Mouse (Mus musculus) adrenal gland, postnatal 36 days (tissue): ENCODE measurements around the gene Ankrd12. TPM values are rescaled to one million over a fixed set of nuclear protein-coding genes. Genes with fewer than 3 reads are reported as not detected.
A peak's percentile ranks its signal among the peaks of the same experiment; 100 is the strongest.

ENCODE experiments used
- DNase-seq, 2 experiments: peaks; one replicate each; pipeline ENCODE4 v3.0.0; 2021; ENCODE audit warnings: mixed read lengths in 1 of 2
- total RNA-seq, 2 experiments: library from RNA; stranded (reverse); gene quantifications; 2 replicates each; pipeline ENCODE4 v1.2.3; 2021

The Ankrd12 gene
- total RNA-seq, 2 experiments from 2014 or later = 28.9 to 29.3 TPM

DNA sequence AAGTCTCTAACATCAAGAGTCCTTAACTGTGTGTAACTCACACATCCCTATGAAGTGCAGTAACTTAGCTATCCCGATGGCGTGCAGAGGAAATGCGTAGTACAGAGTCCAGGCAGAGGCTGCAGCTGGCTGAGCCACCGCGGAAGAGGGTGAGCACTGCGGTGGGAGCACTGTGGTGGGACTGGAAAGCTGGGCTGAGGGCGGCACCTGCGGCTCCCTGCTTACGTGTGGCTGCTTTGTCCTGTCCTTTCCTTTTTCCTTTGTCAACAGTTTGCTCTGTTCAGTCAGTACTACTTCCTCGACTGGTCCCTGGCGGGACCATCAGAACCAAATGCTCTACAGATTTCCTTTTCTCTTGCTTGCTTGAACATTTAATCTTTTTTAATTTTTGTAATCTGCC is 109.1 kb downstream of the Ankrd12 start:
- DNase-seq = no peak

DNA sequence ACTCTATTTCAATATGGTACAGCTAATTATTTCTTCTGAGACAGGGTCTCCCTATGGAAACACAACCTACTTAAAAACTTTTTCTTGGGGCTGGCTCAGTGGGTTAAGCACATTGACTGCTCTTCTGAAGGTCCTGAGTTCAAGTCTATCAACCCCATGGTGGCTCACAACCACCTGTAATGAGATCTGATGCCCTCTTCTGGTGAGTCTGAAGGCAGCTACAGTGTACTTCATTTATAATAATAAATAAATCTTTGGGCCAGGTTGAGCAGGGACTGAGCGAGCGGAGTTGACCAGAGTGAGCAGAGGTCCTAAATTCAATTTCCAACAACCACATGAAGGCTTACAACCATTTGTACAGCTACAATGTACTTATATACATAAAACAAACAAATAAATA is 114.6 kb downstream of the Ankrd12 start:
- no peak for DNase-seq

GRCm38 (mm10) chr17:65961606-65962136 is 115.2 kb downstream of the Ankrd12 start:
- no peak for DNase-seq

DNA sequence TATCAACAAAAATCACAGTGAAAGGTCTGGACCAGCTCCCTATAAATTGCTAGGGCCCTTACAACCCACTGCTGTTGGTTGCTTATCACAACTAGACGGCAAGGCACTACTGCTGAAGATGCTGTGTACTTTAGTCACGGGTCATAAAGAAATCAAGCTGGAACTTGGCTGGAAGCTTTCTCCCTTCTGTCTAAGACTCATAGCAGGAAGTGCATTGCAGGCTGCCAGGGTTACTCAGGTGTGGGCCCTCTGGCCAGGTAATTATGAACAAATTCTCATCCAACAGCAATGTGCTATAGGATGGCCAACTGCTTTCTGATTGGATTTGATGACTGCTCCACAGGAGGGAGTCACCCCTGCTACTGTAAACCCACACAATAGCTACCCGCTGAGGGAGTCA is 117.9 kb downstream of the Ankrd12 start:
- no peak for DNase-seq

GRCm38 (mm10) chr17:65958366-65958765 is 118.5 kb downstream of the Ankrd12 start:
- peak in 1 of 2 experiments; percentile 23 for DNase-seq

GRCm38 (mm10) chr17:65957782-65958325 is 119.0 kb downstream of the Ankrd12 start:
- no peak for DNase-seq

- peak; percentile 78 to 82 for DNase-seq
Observed at GRCm38 (mm10) chr17:65956993-65957781, 119.7 kb downstream of the Ankrd12 start.

DNA sequence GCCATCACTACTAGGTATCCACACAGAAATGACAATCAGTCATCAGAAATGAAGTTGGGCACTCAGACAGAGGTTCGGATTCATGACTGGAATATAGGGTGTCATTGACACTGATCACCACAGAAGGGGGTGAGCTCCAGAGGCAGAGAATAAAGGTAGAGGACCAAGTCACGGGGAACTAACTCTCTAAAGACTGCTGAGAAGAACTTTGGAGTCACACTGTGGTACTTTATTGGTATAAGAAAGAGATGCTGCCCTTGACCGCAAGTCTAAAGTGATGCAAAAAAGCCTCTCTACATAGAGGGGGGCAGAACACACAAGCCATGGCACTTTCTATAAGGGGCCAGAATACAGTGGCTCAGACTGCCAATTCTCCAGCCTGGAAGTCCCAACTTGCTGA is 120.7 kb downstream of the Ankrd12 start:
- no peak for DNase-seq

- no peak for DNase-seq
Observed at GRCm38 (mm10) chr17:65953959-65954358, 122.9 kb downstream of the Ankrd12 start.

- DNase-seq = no peak
Observed at GRCm38 (mm10) chr17:65952083-65952482, 124.8 kb downstream of the Ankrd12 start.

DNA sequence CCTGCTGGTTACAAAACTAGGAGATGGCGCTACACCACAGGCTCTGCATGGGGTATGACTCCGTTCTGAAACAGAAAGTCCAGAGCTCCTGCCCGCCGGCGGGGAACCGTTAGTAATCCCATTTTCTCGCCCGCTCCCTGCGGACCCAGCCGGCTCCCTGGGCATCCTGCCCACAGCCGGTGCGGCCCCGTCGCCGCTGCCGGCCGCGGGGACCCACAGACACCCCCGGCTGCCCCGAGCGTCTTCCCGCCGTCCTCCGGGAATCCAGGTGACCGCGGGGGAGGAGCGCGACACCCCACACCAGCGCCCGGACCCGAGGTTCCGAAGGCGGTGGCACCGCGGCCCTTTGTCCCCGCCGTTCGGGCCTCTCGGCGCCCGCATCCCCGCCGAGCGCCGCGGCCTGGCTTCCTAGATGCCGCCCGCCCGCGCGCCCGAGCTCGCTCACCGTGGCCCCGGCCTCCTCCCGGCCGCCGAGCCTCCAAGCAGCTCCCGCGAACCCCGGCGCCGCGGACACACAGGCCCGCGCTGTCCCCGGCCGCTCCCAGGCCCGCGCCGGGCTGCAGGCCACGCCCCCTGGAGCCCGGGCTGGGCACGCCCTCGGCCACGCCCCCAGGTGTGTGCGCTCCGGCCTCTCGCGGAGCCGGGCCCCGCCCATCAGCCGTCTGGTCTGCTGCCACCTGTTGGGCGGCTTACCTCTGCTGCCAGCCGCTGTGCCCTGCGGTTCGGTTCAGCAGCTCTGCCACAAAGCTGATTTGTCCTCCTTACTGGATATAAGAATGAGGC is 126.1 kb downstream of the Ankrd12 start, which contains the start of gene Twsg1:
Gene Twsg1 (minus strand): TSS at position 605 of the 783 bp plus-strand sequence.
- peak; percentile 97 to 99 for DNase-seq

DNA sequence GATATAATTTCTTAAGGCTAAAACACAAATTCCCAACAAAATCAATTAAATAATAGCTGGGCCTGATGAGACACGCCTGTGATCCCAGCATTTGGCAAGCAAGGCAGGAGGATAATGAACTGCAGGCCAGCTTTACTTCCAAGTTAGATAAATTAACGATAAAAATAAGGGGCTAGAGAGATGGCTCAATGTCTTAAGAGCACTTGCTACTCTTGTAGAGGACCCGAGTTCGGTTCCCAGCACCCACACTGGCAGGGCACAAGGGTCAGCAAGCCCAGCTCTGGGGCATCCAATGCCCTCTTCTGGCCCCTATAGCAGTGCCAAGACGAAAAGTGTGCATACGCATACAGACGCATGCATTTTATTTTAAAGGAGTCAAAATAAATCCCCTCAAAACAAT is 126.7 kb downstream of the Ankrd12 start:
- no peak for DNase-seq

DNA sequence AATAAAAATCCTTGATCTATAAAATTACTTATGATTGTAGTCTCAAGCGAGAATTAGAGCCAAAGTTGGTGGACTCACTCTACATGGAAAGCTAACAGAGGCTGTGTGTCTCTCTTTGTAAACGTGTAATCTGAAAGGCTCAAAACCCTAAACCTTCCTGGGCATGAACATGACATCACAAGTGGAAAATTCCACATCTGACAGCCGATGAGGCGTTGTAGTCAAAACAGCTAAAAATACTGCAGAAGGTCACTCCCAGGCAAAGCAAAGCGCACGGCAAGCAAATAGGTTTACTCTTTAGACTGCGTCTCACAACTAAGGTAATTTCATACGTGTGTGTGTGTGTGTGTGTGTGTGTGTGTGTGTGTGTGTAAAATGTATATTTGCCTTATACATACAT is 129.6 kb downstream of the Ankrd12 start:
- DNase-seq = peak; percentile 62 to 66

DNA sequence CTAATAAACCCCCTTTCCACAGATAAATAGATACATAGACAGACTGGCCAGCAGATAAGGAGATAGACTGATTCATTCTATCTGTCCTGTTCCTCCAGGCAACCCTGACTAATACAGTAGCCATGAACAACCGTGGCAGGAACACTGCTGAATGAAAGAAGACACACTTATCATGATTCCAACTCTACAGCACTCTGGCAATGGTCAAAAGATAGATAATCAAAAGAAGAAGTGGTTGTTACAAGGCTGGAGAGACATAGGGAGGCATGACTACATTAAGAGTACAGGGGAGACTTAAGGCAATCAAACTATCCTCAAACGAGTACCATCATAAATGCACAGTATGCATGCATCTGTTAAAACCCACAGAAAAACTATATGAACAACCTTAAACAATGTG is 131.5 kb downstream of the Ankrd12 start:
- DNase-seq = no peak

DNA sequence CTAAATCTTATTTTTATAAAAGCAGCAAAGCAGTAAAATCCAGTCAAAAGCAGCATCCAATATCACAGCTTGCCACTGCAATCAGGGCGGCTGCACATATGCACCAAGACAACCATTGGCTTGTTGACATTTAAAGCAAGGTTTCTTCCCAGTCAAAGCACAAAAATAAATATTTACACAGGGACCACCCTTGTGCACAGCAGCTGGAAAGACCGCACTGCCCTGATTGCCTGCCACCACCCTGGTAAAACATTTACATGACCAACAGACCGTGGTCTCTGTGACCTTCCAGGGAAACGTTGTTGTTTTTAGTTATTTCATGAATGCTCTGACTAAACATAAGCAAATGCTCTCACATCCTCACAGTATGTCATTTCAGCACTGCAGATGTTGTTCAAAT is 134.5 kb downstream of the Ankrd12 start:
- DNase-seq = no peak

GRCm38 (mm10) chr17:65941275-65941674 is 135.6 kb downstream of the Ankrd12 start:
- DNase-seq = no peak

DNA sequence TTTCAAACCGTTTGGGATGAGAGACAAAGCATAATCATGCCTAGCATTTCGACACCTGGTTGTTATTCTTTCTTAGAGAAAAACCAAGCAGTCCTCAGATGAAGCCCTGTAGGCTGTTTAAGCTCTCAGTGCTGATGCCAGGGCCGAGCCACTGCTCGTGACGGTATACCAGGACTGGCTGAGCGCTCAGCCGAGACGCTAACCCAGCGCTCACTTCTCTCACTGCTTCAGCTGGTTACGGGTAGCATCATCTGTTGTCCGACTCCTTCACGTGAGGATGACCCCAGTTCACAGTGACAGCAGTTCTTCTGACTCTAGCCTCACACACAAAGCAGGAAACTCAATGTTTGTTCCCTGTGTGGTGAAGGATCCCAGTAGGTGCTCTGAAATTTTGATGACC is 136.7 kb downstream of the Ankrd12 start:
- no peak for DNase-seq

DNA sequence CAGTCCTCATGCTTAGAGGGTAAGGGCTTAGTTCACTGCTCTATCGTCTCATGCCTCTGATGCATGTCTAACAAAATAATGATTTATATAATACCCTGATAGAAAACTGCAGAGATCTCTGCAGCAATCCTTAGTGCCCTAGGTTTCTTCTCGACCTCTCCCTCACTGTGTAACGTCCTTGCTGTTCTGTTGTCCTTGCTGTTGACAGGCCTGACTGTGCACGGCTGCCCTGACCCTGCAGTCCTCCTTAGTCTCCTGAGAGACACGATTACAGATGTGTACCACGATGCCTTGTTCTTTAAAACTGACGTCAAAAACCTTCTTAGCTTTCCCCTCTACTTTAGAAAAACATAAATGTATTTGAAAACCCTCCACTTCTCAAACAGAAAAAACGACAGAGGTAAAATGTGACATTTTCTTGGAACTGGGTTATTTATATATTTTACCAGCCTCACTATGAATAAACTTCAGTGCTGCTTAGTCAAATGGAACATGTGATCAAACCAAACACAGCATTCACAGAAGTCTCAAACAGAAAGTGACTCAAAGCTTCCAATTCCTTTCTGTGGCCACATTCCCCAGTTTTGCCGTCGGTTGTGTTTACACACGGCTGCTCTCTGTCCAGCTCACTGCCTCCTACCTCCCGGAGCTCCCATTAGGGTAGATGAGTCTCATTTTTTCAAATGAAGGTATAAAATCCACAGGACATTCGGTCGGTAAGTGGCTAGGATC is 137.3 kb downstream of the Ankrd12 start:
- peak; percentile 46 to 47 for DNase-seq

DNA sequence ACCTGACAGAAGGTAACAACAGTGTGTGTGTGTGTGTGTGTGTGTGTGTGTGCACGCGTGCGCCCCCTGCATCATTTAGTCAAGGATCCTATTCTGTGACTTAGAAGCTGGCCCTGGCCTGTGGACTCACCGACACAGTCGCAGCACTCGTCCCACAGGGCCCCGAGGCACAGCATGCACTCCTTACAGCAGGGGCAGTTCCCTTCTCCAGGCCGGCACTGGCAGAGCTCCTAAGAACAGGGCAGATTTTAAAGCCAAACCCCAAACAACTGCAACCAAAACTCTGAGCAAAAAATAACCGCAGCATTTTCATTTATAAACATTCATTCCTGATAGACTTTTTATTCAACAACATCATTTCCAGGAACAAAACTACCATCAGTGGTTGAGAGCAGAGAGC is 139.2 kb downstream of the Ankrd12 start:
- DNase-seq = no peak

DNA sequence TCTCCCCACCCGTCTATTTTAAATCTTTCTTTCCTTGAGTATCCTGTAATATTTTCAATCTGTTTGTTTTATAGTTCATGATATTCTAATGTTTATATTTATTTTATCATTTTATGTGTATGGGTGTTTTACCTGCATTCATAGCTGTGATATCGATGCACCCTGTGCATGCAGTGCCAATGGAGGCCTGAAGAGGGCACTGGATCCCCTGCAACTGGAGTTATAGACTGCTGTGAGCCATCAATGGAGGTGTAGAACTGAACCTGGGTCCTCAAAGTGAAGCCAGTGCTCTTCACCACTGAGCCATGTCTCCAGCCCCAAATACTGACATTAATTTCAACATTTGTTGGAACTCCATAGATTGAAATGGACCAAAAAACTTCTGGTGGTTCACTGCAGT is 143.1 kb downstream of the Ankrd12 start:
- no peak for DNase-seq

DNA sequence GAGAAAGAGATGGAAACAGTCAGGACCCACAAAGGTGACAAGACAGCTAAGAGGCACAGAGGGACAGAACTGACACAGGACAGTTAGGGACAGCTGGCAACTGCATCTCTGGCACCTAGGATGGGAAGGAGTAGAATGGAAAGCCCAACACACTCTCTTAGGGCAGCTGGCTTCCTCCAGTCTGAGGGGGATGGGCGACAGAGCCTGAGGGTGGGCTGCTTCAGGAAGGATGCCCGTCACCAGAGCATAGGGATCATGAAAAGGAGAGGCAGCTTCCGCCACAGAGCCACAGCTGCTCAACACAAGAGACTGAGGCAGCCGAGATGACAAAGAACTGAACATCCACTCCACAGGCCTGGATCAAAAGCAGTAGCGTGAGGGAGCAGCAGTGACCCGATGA is 145.4 kb downstream of the Ankrd12 start:
- no peak for DNase-seq

GRCm38 (mm10) chr17:65930960-65931359 is 145.9 kb downstream of the Ankrd12 start:
- peak; percentile 59 to 61 for DNase-seq
